Mouse (Mus musculus): ENCODE data around the gene Sox1. TPM values are rescaled to one million over a fixed set of nuclear protein-coding genes. Genes with fewer than 3 reads are reported as not detected.

The Sox1 gene
- polyA plus RNA-seq, 1 experiment: not detected

GRCm38 (mm10) chr8:12384996-12385685, 10.0 kb upstream of the Sox1 start:
- no peak overlapping the region for H3K4me3 ChIP-seq (ENCODE audit: extremely low read depth, insufficient read depth, insufficient read length)
- TF ChIP-seq POLR2A (IDR thresholded peaks at IDR 0.05; ENCODE audit: low read depth, low read length) (no peak), CTCF (IDR thresholded peaks at IDR 0.05; ENCODE audit: extremely low read depth, insufficient read depth, insufficient read length, insufficient replicate concordance) (no peak)
- no peak for DNase-seq (ENCODE audit: low read depth in 1 of 2, low spot score in 2 of 2)
- 3% methylated on average over 57 of the region's 57 CpGs for WGBS
- no peak overlapping the region for H3K27ac ChIP-seq (ENCODE audit: insufficient read depth, low read length)
- no peaks in the 10 kb centered on the region; the same call in 1 of the 2 replicates for H3K4me1 ChIP-seq (ENCODE audit: control insufficient read depth, insufficient read depth, insufficient read length)
- peaks cover 24% of the 10 kb centered on the region for H3K27me3 ChIP-seq (ENCODE audit: control insufficient read depth, insufficient read depth, low read length)
- no peaks in the 10 kb centered on the region for H3K36me3 ChIP-seq (ENCODE audit: control insufficient read depth, insufficient read depth, low read length)

DNA sequence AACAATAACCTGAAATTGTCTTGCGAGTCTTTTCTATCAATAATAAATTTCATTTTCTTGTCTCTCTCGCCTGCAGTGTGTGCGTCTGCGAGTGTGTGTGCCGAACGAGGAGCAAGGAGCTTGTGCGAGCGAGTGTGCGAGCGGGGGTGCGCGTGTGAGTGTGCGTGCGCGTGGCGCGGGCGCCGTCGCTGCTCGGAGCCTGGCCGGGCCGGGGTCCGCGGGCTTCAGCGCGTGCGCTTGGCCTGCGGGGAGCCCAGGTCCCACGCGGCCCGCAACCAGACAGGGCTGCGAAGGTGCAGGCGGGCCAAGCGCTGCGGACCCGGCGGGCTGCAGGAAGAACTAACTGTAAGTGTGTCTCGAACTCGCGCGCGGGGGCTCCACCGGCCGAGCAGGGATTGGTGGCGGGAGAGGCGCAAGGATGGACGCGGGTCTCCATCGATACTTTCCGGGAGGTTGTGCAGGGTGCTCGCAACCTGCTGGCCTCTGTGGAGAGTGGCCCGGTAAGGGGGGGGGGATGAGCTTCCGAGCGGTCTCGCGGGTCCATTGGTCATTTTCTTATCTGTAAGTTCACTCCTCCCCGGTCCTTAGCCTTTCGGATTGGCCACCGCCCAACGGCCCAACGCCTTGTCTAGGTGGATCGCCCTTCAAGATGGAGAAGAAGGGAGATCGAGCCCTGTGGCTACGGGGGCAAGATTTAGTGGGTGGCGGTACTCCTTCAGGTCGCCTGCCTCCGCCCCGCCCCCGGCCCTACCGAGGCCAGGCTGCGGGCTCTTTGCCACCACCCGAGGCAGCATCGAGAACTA, 9.2 kb upstream of the Sox1 start:
- TF ChIP-seq POLR2A (IDR thresholded peaks at IDR 0.05; ENCODE audit: low read depth, low read length) (no peak), CTCF (IDR thresholded peaks at IDR 0.05; ENCODE audit: extremely low read depth, insufficient read depth, insufficient read length, insufficient replicate concordance) (no peak)
- Histone ChIP-seq H3K36me3 (ENCODE audit: control insufficient read depth, insufficient read depth, low read length) (no peaks in the 10 kb centered on the region), H3K27ac (ENCODE audit: insufficient read depth, low read length) (no peak overlapping the region), H3K27me3 (ENCODE audit: control insufficient read depth, insufficient read depth, low read length) (peaks cover 27% of the 10 kb centered on the region), H3K4me1 (ENCODE audit: control insufficient read depth, insufficient read depth, insufficient read length) (no peaks in the 10 kb centered on the region; the same call in 1 of the 2 replicates), H3K4me3 (ENCODE audit: extremely low read depth, insufficient read depth, insufficient read length) (no peak overlapping the region)
- DNase-seq (ENCODE audit: low read depth in 1 of 2, low spot score in 2 of 2): no peak
- 5% methylated on average over 74 of the region's 74 CpGs for WGBS

GRCm38 (mm10) chr8:12386530-12387222, 8.4 kb upstream of the Sox1 start:
- peaks cover 31% of the 10 kb centered on the region for H3K27me3 ChIP-seq (ENCODE audit: control insufficient read depth, insufficient read depth, low read length)
- TF ChIP-seq POLR2A (IDR thresholded peaks at IDR 0.05; ENCODE audit: low read depth, low read length): no peak
- WGBS: 3% methylated on average over 32 of the region's 32 CpGs

GRCm38 (mm10) chr8:12387223-12387860, 7.8 kb upstream of the Sox1 start:
- H3K27ac ChIP-seq (ENCODE audit: insufficient read depth, low read length): no peak overlapping the region
- peaks cover 31% of the 10 kb centered on the region for H3K27me3 ChIP-seq (ENCODE audit: control insufficient read depth, insufficient read depth, low read length)
- 4% methylated on average over 13 of the region's 13 CpGs for WGBS
- no peak for DNase-seq (ENCODE audit: low read depth in 1 of 2, low spot score in 2 of 2)
- TF ChIP-seq CTCF (IDR thresholded peaks at IDR 0.05; ENCODE audit: extremely low read depth, insufficient read depth, insufficient read length, insufficient replicate concordance) (no peak), POLR2A (IDR thresholded peaks at IDR 0.05; ENCODE audit: low read depth, low read length) (no peak)
- no peaks in the 10 kb centered on the region; the same call in 1 of the 2 replicates for H3K4me1 ChIP-seq (ENCODE audit: control insufficient read depth, insufficient read depth, insufficient read length)
- H3K4me3 ChIP-seq (ENCODE audit: extremely low read depth, insufficient read depth, insufficient read length): no peak overlapping the region
- no peaks in the 10 kb centered on the region for H3K36me3 ChIP-seq (ENCODE audit: control insufficient read depth, insufficient read depth, low read length)

More at GRCm38 (mm10) chr8:12386530-12387222, 8.4 kb upstream of the Sox1 start:
- Histone ChIP-seq H3K4me1 (ENCODE audit: control insufficient read depth, insufficient read depth, insufficient read length) (no peaks in the 10 kb centered on the region; the same call in 1 of the 2 replicates), H3K4me3 (ENCODE audit: extremely low read depth, insufficient read depth, insufficient read length) (no peak overlapping the region), H3K36me3 (ENCODE audit: control insufficient read depth, insufficient read depth, low read length) (no peaks in the 10 kb centered on the region), H3K27ac (ENCODE audit: insufficient read depth, low read length) (no peak overlapping the region)
- no peak for DNase-seq (ENCODE audit: low read depth in 1 of 2, low spot score in 2 of 2)

- no peak overlapping the region for H3K27ac ChIP-seq (ENCODE audit: insufficient read depth, low read length)
- 11% methylated on average over 4 of the region's 4 CpGs for whole genome bisulfite sequencing
- TF ChIP-seq POLR2A (IDR thresholded peaks at IDR 0.05; ENCODE audit: low read depth, low read length) (no peak), CTCF (IDR thresholded peaks at IDR 0.05; ENCODE audit: extremely low read depth, insufficient read depth, insufficient read length, insufficient replicate concordance) (no peak)
- DNase-seq (ENCODE audit: low read depth in 1 of 2, low spot score in 2 of 2): no peak
- H3K27me3 ChIP-seq (ENCODE audit: control insufficient read depth, insufficient read depth, low read length): peaks cover 28% of the 10 kb centered on the region
- no peaks in the 10 kb centered on the region for H3K36me3 ChIP-seq (ENCODE audit: control insufficient read depth, insufficient read depth, low read length)
- H3K4me1 ChIP-seq (ENCODE audit: control insufficient read depth, insufficient read depth, insufficient read length): no peaks in the 10 kb centered on the region; the same call in 1 of the 2 replicates
- H3K4me3 ChIP-seq (ENCODE audit: extremely low read depth, insufficient read depth, insufficient read length): no peak overlapping the region
Observed at GRCm38 (mm10) chr8:12387901-12388300, 7.2 kb upstream of the Sox1 start.

DNA sequence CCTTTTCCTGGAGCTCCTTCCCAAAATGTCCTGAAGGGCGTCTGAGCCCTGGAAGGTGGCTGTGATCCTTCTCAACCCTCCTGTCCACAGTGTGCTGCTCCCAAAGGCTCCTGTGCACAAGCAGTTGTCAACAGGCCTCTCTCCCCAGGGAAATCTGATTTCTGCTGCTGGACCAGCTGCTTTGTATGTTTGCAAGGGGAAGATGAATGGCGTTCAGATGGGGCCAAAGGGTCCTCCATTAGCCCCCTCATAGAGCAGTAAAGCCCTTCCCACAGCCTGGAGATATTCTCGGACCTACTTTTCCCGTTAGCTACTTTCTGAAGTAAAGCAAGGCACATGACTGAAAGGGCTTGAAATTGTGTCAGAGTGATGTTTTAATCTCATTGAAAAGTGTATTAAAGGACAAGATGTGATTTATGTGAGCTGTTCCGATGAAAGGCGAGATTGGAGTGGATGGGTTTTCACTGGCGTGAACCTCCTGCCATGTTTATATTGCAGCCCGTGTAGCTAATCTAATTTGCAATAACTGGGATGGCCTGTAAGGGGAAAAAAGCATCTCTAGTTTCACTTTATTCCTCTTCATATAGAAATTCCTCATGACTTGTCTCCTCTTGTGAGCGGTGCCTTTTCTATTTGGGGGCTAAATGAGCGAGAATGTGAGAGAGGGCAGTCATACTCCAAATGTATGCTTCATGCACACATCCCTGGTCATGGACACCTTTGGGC, 6.5 kb upstream of the Sox1 start:
- no peaks in the 10 kb centered on the region for H3K36me3 ChIP-seq (ENCODE audit: control insufficient read depth, insufficient read depth, low read length)
- WGBS: 17% methylated on average over 10 of the region's 10 CpGs
- no peak for DNase-seq (ENCODE audit: low read depth in 1 of 2, low spot score in 2 of 2)
- TF ChIP-seq POLR2A (IDR thresholded peaks at IDR 0.05; ENCODE audit: low read depth, low read length) (no peak), CTCF (IDR thresholded peaks at IDR 0.05; ENCODE audit: extremely low read depth, insufficient read depth, insufficient read length, insufficient replicate concordance) (no peak)
- H3K4me3 ChIP-seq (ENCODE audit: extremely low read depth, insufficient read depth, insufficient read length): no peak overlapping the region
- H3K27me3 ChIP-seq (ENCODE audit: control insufficient read depth, insufficient read depth, low read length): peaks cover 26% of the 10 kb centered on the region
- H3K27ac ChIP-seq (ENCODE audit: insufficient read depth, low read length): no peak overlapping the region
- H3K4me1 ChIP-seq (ENCODE audit: control insufficient read depth, insufficient read depth, insufficient read length): no peaks in the 10 kb centered on the region; the same call in 1 of the 2 replicates
